Mouse (Mus musculus): ENCODE results near the gene Abca13.
"Not testable (repeated sequence)": the region's sequence is repeated elsewhere in the genome, so short reads cannot be mapped to it uniquely, and the experiment has no call there.

The Abca13 gene

DNA sequence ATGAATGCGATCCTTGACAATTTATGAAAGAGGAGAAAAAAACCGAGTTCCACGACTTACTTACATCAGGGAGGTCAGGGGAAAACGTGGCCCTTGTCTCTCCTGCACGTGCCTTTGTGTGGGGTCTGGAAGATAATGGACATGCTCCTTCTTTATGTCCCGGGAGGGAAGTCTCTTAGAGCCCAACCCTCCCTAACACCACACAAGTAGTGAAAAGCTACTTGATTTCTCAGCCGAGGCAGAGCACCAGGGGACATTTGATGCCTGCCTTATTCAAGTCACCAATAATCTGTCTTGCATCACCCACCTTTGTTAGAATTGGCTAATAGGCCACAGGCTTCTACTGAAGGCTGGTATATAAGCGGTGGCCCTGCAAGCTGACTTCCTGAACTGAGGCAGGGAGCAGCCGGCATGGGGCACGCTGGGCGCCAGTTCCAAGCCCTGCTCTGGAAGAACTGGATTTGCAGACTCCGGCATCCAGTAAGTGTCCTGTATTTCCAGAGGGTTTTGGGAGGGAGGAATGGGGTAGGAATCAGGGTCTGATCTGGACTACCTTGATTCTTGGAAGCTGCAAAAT lies at the start of gene Abca13:
Gene Abca13 (plus strand): TSS at position 388 of the 577 bp plus-strand sequence.
- DNase-seq (ENCODE audit: inconsistent age in 2 of 2, low spot score in 1 of 2): no peak

DNA sequence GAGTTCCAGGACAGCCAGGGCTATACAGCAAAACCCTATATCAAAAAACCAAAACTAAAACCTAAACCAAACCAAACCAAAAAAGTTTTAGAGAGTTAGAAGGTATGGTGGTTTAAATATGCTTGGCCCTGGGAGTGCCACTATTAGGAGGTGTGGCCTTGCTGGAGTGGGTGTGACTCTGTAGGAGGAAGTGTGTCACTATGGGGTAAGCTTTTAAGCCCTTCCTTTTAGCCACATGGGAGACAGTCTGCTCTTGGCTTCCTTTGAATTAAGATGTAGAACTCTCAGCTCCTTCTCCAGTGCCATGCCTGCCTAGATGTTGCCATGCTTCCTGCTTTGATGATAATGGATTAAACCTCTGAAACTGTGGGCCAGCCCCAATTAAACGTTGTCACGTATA lies 46.6 kb upstream of the Abca13 start:
- no peak for DNase-seq (ENCODE audit: inconsistent age in 2 of 2, low spot score in 1 of 2)

- no peak for DNase-seq (ENCODE audit: inconsistent age in 2 of 2, low spot score in 1 of 2)
Measured at GRCm38 (mm10) chr11:9146115-9146514, 45.6 kb upstream of the Abca13 start.

DNA sequence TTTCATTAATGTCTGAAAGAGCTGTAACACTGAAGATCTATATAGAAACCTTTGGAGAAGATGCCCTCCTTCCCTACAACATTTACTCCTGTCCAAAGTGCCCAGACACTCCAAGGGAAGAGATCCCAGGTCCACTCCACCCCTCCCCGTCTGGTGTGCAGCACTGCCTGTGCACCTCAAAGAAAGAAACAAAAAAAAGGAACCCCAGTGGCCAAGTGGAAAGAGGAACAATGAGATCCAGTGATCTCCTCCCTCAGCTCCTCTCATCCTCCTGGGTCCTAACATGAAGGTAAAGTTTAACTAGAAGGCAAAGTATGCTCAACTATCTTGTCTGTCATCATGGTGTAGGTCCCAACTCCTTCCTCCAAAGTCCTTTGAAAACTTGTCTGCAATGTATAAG lies 45.1 kb upstream of the Abca13 start:
- DNase-seq (ENCODE audit: inconsistent age in 2 of 2, low spot score in 1 of 2): no peak

- DNase-seq (ENCODE audit: inconsistent age in 2 of 2, low spot score in 1 of 2): peak; percentile 27 to 68
Measured at GRCm38 (mm10) chr11:9148206-9148605, 43.5 kb upstream of the Abca13 start.

DNA sequence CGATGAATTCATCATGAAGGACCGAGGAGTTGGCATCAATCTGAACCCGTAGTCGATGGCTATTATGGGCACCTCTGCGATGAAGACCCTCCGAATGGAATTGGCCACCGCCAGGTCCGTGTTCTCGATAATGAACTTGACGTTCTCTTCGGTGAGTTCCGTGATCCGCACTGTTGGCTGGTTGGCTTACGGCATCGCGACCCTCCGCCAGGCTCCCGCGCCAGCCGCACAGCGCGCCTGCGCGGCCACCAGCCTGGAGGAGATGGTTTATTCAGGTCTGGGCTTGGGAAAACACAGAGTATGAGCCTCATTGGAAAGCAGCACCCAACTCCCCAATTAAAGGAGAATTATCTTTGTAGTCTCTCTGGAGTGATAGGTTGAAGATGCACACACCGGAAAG lies 41.3 kb upstream of the Abca13 start:
- DNase-seq (ENCODE audit: inconsistent age in 2 of 2, low spot score in 1 of 2): not testable (repeated sequence)

GRCm38 (mm10) chr11:9159953-9160352 lies 31.8 kb upstream of the Abca13 start:
- DNase-seq (ENCODE audit: inconsistent age in 2 of 2, low spot score in 1 of 2): no peak

GRCm38 (mm10) chr11:9167331-9167730 lies 24.4 kb upstream of the Abca13 start:
- DNase-seq (ENCODE audit: inconsistent age in 2 of 2, low spot score in 1 of 2): no peak

DNA sequence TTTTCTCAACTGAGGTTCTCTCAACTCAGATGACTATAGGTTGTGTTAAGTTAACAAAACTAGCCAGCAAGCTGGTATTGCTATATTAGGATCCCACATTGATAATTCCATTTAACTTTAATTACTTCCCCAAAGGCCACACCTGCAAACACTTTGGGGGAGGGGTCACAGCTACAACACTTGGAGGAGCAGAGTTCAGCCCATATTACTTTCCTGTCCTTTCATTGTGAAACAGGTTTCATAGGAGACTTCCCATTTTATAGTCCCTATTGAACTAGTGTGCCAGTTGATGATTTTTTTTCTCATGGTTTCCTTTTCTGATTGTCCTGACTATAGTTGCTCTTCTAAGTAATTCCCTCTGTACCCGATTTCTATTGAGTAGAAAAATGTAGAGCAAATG lies 10.3 kb upstream of the Abca13 start:
- no peak for DNase-seq (ENCODE audit: inconsistent age in 2 of 2, low spot score in 1 of 2)

DNA sequence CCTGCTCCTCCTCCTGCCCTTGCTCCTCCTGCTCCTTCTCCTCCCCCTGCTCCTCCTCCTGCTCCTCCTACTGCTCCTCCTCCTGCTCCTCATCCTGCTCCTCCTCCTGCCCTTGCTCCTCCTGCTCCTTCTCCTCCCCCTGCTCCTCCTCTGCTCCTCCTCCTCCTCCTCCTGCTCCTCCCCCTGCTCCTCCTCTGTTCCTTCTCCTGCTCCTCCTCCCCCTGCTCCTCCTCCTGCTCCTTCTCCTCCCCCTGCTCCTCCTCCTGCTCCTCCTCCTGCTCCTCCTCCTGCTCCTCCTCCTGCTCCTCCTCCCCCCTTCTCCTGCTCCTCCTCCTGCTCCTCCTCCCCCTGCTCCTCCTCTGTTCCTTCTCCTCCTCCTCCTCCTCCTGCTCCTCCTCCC lies 2.3 kb upstream of the Abca13 start:
- DNase-seq (ENCODE audit: inconsistent age in 2 of 2, low spot score in 1 of 2): not testable (repeated sequence)

DNA sequence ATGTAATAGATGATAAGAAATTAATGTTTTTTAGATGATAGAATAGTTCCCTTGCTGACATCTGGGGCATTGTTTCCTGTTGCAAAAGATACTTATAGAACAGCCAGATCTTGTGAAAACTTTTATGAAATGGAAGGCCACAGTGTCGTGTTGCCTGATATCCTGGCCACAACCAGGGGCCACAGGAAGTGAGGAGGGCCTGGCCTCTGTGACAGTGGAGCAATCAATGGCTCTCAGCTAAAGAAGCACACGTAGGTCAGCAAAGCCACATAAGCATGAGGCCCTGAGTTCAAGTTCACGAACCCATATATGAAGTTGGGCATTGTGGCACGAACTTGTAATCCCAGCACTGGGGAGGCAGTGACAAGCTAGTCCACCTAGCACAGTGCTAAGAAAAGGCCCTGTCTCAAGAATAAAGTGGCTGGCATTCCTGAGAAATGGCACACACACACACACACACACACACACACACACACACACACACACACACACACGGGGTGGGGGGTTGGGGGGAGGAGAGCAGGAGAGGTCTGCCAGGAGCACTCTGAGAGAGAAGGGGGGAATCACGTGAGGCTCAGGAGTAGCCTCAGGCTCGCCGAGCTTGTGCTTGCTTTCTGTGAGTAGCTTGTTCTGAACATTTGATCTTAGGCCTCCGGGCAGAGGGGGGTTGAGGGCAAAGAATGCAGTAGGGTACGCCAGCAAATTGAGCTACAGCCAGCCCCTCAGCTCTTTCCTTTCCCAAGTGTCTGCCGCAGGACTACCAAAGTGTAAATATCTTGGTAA lies 779 bp upstream of the Abca13 start:
- no peak for DNase-seq (ENCODE audit: inconsistent age in 2 of 2, low spot score in 1 of 2)

- DNase-seq (ENCODE audit: inconsistent age in 2 of 2, low spot score in 1 of 2): no peak
Measured at GRCm38 (mm10) chr11:9194861-9195260, 3.1 kb downstream of the Abca13 start.

- DNase-seq (ENCODE audit: inconsistent age in 2 of 2, low spot score in 1 of 2): no peak
Measured at GRCm38 (mm10) chr11:9199868-9200267, 8.1 kb downstream of the Abca13 start.

GRCm38 (mm10) chr11:9210707-9211106 lies 19.0 kb downstream of the Abca13 start:
- DNase-seq (ENCODE audit: inconsistent age in 2 of 2, low spot score in 1 of 2): no peak

GRCm38 (mm10) chr11:9213580-9213979 lies 21.8 kb downstream of the Abca13 start:
- DNase-seq (ENCODE audit: inconsistent age in 2 of 2, low spot score in 1 of 2): no peak

GRCm38 (mm10) chr11:9216252-9216651 lies 24.5 kb downstream of the Abca13 start:
- no peak for DNase-seq (ENCODE audit: inconsistent age in 2 of 2, low spot score in 1 of 2)

DNA sequence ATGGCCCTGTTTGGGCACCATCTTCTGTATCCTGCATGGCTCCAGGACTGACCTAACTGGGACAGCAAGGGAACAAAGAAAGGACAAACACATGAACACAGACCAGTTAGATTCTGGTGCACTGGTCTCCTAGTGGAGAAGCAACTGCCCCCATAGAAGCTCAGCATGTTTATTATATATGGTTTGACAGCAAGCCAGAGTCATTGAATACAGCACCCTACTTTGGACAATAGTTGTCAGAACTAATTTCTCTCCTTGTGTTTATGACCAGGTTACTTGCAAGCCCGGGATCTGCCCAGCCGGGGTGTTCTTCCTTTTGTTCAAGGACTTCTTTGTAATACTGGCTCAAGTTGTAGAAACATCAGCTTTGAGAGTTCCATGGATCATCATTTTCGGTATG lies 28.8 kb downstream of the Abca13 start:
- no peak for DNase-seq (ENCODE audit: inconsistent age in 2 of 2, low spot score in 1 of 2)

GRCm38 (mm10) chr11:9221646-9222045 lies 29.9 kb downstream of the Abca13 start:
- no peak for DNase-seq (ENCODE audit: inconsistent age in 2 of 2, low spot score in 1 of 2)

DNA sequence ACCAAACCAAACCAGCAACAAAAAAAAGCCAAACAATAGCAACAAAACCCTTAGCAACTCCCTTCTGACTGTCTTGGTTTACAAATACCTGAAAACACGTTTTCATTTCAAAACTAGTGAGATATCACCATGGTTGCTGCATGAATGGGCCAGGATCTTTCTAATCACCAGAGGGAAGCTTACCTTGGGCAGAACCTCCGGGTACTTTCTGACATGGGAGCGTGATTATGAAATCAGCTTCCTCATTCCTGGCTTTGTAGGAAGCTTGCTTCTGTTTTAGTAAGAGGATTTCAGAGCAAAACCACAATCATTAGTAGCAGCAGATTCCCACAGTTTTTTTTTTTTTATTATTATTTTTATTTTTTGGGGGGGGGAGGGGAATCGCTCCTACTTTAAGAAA lies 34.7 kb downstream of the Abca13 start:
- DNase-seq (ENCODE audit: inconsistent age in 2 of 2, low spot score in 1 of 2): no peak

- DNase-seq (ENCODE audit: inconsistent age in 2 of 2, low spot score in 1 of 2): not testable (repeated sequence)
Measured at GRCm38 (mm10) chr11:9249627-9250026, 57.9 kb downstream of the Abca13 start.

DNA sequence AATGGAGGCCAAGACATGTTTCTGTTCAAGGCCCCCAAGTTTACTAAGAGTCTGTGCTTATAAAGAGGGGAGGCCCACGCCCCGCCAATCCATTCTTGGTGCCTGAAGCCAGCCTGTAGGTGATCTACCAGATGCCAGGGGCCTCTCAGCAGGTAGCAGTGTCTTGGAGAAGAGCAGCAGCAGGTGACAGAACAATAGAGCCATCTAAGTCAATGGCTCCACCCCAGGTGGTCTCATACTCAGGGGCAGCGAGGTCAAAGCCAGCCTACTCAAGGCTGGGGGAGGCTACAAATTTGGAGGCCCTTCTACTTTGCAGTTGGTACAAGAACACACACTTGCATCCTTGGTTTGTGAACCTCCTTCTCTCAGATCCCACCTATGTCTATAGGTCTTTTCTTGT lies 71.3 kb downstream of the Abca13 start:
- DNase-seq (ENCODE audit: inconsistent age in 2 of 2, low spot score in 1 of 2): not testable (repeated sequence)

DNA sequence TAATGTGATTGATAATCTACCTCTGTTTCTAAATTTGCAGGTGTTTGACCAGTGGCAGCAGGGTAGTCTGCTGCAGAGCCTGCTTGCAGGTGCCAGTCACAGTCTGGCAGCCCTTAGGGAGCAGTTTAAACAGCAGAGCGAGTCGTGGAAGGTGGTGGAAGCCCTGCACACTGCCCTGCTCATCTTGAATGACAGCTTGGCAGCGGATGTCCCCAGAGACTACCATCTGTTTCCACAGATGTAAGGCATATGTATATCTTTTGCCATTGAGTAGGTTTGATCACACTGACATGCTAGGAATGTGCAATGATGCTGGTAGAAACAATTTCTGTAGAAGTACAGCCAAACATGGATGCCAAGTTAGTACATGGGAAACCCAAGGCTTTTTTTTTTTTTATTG lies 77.3 kb downstream of the Abca13 start:
- no peak for DNase-seq (ENCODE audit: inconsistent age in 2 of 2, low spot score in 1 of 2)

- no peak for DNase-seq (ENCODE audit: inconsistent age in 2 of 2, low spot score in 1 of 2)
Measured at GRCm38 (mm10) chr11:9285204-9285603, 93.5 kb downstream of the Abca13 start.

Measured in adrenal gland, adult (tissue).